Mouse (Mus musculus): ENCODE data around the gene Wdr82.

DNA sequence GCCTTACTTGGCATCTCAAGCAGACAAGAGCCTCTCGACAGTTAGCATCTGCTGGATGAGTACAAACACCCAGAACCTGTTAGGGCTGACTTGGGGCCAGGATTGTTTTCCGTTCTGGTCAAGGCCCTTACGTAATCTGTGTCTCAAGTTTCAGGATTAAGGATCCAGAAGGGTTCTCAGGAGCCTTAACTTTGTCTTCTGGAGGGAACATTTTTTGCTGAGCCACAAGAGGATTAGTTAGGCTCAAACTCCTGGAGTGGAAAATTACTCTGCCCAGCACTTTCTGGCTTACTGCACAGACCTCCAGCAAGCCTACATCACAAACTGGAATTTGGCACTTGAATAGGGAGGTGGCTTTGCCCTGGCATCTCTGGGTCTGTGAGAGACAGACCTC lies 66.1 kb downstream of the Wdr82 start:
- TF ChIP-seq POLR2A (IDR thresholded peaks at IDR 0.05; ENCODE audit: insufficient read depth, low read depth, low read length) (no peak), CTCF (IDR thresholded peaks at IDR 0.05) (no peak)

Measured in heart, adult 2 months (tissue).